Mouse (Mus musculus) heart, adult 11 months (tissue): ENCODE results near the gene BC049715.
A peak's percentile ranks its signal among the peaks of the same experiment; 100 is the strongest.
"Not testable (repeated sequence)": the region's sequence is repeated elsewhere in the genome, so short reads cannot be mapped to it uniquely, and the experiment has no call there.

Experiments used
- DNase-seq: peaks from one replicate; pipeline ENCODE4 v3.0.0; 2022

Gene BC049715

DNA sequence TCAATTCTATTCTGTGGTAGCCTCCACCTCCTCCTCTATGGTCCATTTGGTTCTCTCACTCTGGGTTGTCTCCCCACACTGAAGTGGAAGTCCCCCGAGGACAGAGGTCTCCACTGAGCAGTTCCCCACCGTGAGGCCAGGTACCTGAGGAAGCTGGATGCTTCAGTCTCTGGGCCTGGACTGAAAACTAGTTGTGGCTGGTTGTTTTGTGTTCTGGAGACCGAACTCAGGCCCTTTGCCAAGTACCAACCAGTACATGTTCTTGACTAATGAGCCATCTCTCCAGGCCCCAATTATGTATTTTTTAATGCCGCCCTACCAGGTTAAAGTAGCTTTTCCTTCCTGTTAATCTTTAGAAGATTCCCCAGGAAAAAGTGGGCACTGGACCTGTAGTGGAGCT, 24.9 kb downstream of the BC049715 start:
- no peak for DNase-seq

DNA sequence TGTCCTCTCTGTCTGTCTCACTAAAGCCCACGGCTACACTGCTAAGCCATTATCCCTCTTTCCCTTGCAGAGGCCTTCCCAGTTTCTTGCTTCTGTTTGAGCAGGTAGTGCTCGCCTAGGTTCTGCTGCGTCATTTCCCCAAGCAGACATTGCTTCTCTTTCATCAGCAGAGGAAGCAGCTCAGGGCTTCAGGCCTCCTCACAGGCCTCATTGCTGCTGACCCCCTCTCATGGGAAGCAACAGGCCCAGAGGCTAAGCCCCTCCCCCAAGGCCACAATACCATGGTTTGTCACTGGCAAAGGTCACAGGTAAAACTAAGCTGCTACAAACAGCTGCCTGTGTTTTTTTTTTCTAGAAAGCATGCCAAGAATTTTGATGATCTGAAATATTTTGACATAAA, 25.3 kb downstream of the BC049715 start:
- DNase-seq = no peak

DNA sequence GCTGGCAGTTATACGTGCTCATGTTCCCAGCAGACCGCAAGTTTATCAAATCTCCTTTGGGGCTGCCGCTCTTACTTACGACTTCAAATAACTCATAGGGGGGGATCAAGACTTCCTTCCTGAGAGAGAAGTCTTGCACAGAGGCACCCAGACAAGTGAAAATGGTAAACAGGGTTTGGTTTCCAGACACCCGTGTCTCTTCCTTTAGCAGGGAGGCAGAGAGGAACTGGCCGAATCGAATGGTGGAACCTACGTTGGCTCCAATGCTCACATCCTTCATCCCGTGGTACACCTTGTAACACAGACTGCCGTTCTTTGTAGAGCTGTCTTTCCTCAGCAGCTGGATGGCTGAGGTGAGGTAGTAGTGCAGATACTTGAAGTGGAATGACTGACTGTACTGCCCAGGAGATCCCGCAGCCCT, 26.9 kb downstream of the BC049715 start:
- no peak for DNase-seq

DNA sequence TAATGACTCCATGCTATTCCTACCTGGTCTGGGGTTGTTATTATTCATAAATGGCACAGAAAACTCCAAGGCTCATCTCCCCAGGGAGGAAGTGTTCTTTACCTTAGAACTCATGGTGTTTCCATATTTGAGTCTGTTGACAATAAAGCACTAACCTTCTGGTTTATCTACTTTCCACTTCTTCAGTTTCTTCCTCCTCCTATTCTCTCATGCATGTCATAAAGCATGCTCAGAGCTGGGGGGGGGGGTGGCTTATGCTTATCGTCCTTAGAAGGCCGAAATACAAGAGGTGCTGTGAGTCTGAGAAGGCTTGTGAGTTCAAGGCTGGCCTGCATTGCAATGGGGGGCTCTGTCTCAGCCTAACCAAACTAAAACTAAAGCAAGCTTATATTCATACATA, 27.8 kb downstream of the BC049715 start:
- DNase-seq = no peak

DNA sequence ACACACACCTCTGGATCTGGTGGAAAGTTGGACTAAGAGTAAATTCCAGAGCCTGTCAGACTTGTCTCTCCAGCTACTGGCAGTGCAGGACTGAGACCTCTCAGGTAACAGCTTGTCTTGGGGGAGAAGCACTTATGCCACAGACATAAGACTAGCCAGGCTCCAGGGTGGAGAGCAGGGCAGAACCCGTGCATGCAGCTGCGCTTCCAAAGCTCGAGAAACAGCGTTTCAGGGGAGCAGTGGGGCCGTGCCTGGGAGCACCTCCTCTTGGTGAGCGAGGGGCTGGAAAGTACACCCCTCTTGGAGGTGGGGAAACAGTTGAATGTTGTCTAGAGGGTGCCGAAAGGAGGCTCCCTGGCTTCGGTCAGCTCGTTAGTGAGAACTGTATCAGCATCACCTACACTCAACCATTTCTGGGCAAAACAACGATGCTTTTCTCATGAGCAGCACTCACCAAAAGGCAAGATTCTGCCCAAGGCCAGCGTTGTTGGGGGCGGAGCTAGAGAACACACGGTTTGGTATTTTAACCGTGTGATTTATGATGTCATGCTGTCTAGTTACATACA, 28.7 kb downstream of the BC049715 start:
- DNase-seq = peak; percentile 94

DNA sequence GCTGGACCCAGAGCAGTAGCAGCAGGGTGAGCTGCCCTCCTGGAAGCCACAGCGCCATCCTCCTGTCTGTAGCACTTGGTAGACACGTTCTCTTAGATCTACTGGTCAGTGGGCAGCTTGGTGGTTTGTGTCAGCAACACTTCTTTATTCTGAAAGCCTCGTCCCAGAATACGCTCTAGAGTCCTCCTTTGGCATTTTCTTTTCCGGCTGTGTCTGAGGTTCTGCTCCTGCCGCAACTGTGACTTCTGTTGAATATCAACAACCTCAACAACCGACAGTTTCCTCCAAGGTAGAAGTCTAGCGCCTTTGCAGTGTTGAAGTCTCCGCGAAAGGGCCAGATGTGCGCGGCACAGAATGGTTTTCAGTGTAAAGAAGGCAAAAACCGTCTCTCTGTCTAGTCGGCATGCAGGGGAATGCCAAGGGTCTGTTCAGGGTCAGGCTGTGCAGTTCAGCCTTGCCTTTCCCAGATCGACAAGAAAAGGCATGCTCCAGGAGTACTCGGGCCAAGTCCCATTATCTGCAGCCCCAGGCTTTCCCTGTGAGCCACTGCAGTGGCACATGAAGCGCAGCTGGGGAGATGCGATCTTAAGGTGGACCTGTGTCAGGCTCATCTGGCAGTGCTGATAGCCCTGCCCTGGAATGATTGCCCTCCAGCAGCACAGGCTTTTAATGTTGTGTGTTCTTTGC, 29.9 kb downstream of the BC049715 start, which contains the start of gene Art4:
Gene Art4 (minus strand): TSS at position 548 of the 687 bp plus-strand sequence.
- DNase-seq = peak; percentile 96

DNA sequence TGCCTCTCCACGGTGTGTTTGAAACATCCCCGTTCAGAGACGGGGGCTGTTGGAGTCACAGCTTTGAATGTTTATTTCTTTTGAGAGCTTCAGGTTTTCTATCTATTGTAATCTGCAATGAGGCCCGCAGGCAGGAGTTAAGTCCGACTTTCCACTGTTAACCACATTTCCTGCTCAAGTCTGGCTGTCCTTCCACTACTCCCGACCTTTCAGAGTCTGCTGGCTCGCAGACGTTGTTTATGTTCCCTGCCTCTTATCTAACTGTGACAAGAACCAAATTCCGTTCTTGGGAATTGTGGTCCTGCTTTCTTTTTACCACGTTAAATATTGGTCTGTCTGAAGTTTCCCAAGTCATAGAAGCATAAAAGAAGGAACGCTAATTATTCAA, 30.4 kb downstream of the BC049715 start:
- peak; percentile 98 for DNase-seq

DNA sequence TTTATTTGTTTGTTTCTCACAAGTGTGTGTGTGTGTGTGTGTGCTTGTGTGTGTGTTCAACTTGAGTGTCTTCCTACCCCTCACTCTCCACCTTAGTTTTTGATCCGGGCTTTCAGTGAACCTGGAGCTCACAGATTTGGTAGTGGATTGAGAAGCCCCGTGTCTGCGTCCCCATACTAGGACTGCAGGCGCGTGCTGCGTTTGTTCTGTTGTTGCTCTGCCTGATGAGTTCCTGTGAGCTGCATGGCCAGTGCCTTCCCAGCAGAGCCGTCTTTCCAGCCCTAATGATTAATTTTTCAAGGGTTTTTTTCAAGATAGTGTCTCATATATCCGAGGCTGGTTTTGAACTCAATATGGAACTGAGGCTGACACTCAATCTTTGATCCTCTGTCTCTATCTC, 31.0 kb downstream of the BC049715 start:
- DNase-seq = no peak

DNA sequence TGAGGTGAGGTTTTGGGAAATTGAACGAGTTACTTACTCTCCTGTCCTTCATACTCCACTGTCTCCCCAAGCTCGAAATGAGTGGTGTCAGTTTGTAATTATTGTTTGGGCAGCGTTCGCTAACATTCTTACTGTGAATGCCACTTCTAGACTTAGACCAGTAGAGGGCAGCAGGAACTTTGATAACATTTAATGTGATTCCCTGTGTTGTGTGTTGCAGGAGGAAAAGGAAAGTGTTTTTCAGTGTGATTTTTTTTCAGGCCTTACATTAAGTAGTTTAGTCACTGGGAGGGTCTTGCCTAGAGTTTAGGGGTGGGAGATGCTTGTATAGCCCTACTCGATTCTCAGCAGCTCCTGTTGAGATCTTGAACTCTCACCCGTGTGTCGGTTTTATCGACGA, 33.6 kb downstream of the BC049715 start:
- DNase-seq = no peak

DNA sequence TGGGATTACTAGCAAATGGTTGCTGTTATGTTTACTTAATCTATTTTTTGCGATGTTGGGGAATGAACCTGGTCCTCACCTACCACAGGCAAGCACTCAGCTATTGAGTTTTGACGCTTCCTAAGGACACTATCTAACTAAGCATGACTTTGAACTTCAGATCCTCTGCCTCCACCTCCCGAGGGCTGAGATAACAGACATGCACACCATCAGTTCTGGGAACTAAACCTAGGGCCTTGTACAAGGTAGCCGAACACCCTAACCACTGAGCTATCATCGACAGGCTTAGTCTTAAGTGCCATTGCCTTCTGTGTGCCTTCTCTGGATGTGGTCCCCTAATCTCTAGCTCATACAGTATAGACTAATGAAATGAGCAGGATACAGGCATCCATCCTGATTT, 37.9 kb downstream of the BC049715 start:
- no peak for DNase-seq

DNA sequence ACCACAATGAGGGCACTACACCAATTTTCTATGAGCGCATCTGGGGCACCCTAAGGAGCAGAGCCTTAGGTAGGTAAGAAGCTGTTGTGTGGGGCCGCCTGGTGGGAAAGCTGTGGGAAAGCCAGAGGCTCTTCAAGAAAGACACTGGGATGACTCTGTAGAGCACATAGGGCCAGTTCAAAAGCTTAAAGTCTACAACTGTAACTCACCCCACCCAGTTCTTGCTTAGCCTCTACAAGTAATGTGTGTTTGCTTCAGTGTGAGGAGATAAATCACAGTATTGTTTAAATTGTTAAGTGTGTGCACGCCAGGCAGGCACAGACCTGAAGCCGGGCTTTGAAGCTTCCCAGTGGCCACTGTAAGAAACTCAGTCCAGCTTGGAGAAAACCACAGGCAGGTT, 38.7 kb downstream of the BC049715 start:
- DNase-seq = no peak

DNA sequence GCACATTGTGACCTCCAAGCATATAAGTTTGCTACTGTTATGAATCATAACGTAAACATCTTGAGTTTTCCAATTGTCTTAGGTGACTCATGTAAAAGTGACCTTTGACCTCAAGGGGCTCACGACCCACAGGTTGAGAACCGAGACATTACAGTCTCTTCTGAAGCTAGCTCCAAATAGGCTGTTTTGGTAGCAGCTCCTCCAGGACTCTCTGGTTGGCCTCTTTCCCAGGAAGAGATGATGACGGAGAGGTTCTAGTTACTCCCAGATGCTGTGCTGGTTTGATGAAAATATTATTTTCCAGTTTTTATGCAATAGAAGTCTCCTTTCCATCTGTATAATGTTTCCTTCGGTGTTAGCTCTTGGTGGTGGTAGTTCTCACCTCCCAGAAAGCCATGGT, 41.5 kb downstream of the BC049715 start:
- DNase-seq = no peak

DNA sequence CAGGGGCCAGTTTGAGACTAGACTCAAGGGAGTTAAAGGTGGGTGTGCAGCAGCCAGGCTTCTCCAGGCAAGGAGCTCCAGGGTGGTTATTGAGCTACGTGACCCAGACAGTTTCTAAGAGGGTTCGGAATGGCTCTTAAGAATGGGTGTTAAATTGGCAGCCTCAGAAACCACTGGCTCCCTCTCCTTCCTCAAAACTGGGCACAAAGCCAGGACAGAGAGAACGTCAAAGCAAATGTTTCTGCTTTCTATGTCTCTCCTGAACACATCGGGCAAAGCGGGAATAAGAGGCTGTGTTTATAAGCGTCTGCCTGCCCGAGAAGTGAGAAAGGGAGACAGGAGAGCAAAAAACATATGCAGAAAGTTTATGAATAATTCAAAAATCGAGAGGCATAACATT, 47.2 kb downstream of the BC049715 start:
- peak; percentile 91 for DNase-seq

DNA sequence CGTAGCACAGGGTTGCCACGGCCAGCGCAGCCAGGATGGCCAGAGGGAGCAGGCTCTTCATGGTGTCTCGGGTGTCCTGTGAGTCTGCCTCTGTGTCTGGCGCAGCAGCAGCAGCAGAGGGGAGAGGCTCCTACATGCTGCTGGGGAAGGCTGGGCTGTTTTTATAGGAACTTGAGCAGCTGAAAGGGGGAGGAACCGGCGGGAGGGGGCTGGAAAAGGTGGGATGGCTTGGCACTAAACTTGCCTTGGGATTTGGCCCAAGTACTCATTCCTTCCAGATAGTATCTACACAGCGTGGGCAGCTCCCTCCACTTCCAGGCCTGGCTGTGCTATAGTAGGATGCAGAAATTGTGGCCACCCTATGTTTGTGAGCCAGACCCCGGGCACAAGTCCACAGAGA, 48.2 kb downstream of the BC049715 start, which contains the start of gene Mgp:
Gene Mgp (minus strand): TSS at position 154 of the 400 bp plus-strand sequence.
- DNase-seq = peak; percentile 98

DNA sequence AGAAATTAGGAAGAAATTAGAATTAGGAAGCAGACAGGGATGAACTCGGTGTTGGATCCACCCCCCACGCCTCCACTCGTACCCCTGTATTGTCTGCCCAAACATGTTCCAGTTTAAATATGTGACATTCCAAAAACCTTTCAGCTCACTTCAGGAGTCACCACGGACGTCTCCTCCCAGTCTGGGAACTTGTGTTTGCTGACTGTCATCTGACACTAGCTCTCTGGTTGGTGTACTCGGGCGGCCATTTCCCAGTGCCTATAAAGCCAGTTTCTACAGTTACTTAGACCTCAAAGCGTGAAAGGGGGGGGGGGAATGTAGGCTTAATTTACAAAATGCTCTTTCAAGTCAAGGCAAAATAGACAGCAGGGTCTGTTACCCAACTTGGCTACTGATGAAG, 54.3 kb downstream of the BC049715 start:
- no peak for DNase-seq

DNA sequence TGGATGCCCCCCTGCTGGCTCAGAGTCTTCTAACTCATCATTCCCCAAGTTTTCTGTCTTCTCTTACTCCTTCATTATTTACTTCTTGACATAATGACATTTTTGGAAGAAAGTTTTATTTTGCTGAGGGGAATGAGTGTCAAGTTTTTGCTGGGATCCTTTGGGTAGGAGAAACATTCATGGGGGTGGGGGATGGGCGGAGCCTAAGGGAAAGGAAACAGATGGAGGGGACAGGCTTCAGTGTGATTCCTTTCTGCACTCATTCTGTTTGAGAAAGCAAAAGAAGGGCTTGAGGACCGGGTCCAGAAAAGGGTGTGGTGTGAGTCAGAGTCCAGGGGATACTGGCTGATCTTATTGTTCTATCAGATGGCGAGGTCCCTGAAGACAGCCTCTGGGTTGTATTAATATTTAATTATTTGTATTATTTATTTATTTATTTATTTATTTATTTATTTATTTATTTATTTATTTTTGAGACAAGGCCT, 56.0 kb downstream of the BC049715 start:
- peak; percentile 93 for DNase-seq

DNA sequence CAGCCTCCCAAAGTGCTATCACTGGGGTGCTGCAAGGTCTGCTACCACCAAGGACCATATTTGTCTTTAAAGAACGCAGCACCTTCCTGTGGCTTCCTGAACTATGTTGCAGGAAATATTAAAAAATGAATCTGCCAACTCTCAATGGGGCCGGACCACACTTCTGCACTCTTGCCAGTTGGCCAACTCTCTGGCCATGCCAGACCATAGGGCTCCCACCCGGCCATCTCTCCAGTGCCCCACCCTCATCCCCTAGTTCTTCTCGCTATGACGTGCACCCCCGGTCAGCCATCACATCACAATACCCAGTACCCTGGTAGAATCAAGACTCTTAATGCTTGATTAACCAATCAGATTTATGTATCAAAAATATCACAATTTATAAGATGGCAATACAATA, 56.5 kb downstream of the BC049715 start:
- peak; percentile 91 for DNase-seq

DNA sequence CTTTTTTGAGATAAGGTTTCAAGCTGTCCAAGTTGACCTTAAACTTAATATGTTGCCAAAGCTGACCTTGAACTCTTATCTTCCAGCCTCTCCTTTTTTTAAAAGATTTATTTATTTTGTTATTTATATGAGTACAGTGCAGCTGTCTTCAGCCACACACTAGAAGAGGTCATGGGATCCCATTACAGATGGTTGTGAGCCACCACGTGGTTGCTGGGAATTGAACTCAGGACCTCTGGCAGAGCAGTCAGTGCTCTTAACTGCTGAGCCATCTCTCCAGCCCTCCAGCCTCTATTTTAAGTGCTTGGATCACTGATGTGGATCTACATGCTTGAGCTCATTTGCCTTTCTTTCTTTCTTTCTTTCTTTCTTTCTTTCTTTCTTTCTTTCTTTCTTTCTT, 57.3 kb downstream of the BC049715 start:
- DNase-seq = not testable (repeated sequence)

DNA sequence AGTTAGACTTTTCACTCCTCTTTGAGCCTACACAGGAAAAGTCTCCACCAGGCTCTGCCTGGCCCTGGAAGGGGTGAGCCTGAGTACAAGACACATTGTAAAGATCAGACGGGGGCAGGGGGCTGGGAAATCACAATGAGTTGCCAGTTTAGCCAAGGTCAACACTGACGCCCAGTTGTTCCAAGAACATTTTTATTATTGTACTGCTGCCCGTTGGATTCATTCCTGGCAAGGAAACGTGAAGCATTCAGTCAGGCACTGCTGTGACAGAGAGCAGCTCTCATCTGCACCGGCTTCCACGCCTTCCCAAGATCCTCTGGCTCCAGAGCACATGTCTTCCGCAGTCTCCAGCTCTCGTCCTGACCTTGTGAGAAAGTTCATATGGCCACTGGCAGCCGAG, 60.4 kb downstream of the BC049715 start:
- peak; percentile 99 for DNase-seq

DNA sequence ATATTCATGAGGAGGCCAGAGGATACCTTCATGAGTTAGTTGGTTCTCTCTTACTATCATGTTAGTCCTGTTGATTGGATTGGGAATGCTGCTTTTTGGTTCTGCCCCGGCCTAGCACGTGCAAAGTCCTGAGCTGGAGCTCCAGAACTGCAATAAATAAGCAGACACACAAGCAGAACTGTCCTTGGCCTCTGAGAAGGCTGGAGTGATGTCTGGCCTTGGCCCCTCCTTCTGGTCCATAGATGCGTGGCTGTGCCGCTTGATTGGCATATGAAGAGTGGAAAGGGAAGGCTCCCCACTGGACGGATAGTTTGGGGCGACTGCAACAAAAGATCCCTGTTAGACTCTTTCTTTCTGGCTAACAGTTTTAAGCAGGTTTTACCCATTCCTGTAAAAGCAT, 61.6 kb downstream of the BC049715 start:
- DNase-seq = no peak

DNA sequence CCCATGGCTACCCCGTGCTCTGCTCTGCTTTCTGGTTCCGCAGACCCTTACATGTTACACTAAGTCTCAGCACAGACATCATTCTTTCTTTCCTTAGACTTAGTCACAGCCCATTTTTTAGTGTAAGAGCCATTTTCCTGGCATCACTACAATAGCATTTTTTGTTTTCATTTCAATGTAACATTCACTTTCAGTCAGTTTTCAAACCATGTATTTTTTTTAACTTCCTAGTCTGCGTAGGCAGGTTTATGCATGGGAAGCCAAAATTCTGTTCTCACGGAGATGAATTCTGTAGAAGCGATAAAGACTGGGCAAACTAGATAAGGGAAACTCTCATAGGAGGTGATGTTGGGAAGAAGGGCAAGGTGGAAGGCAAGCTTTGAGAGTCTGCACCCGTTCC, 62.1 kb downstream of the BC049715 start:
- no peak for DNase-seq
